Mouse (Mus musculus): Measurements from ENCODE around the gene Six2. TPM values are rescaled to one million over a fixed set of nuclear protein-coding genes. Genes with fewer than 3 reads are reported as not detected.
A peak's percentile ranks its signal among the peaks of the same experiment; 100 is the strongest.

The Six2 gene
- polyA plus RNA-seq, 1 experiment from 2014 or later: 0.33 TPM

GRCm38 (mm10) chr17:85645312-85645711, 42.8 kb downstream of the Six2 start:
- 8% methylated on average over 9 of the region's 12 CpGs for WGBS

GRCm38 (mm10) chr17:85637876-85638275, 50.2 kb downstream of the Six2 start:
- 70% methylated on average over 6 of the region's 6 CpGs for WGBS
- no peak for ATAC-seq
- Histone ChIP-seq H3K9ac (ENCODE audit: low read depth, low read length) (no peak overlapping the region), H3K4me3 (ENCODE audit: low read depth, low read length) (no peak overlapping the region), H3K27ac (ENCODE audit: low read length) (no peak overlapping the region), H3K4me1 (ENCODE audit: control insufficient read depth, insufficient read depth, low read length) (no peaks in the 10 kb centered on the region), H3K9me3 (replicated peaks; ENCODE audit: control insufficient read depth, low read length, poor library complexity, severe bottlenecking) (no peaks in the 10 kb centered on the region), H3K27me3 (ENCODE audit: control insufficient read depth, insufficient read depth, low read depth, low read length) (peaks cover 10% of the 10 kb centered on the region), H3K4me2 (ENCODE audit: low read length) (no peak overlapping the region), H3K36me3 (ENCODE audit: control insufficient read depth, insufficient read depth, low read length) (no peaks in the 10 kb centered on the region)

More at GRCm38 (mm10) chr17:85645312-85645711, 42.8 kb downstream of the Six2 start:
- Histone ChIP-seq H3K9ac (ENCODE audit: low read depth, low read length) (peak overlapping the region; percentile 32; the same call in 1 of the 2 replicates), H3K4me1 (ENCODE audit: control insufficient read depth, insufficient read depth, low read length) (peaks cover 7% of the 10 kb centered on the region), H3K4me3 (ENCODE audit: low read depth, low read length) (peak overlapping the region; percentile 38), H3K9me3 (replicated peaks; ENCODE audit: control insufficient read depth, low read length, poor library complexity, severe bottlenecking) (no peaks in the 10 kb centered on the region), H3K36me3 (ENCODE audit: control insufficient read depth, insufficient read depth, low read length) (no peaks in the 10 kb centered on the region), H3K27me3 (ENCODE audit: control insufficient read depth, insufficient read depth, low read depth, low read length) (peaks cover 22% of the 10 kb centered on the region), H3K4me2 (ENCODE audit: low read length) (peak overlapping the region; percentile 66), H3K27ac (ENCODE audit: low read length) (no peak overlapping the region)
- ATAC-seq: peak; percentile 63

Other genes starting within 250 kb of the Six2 start
- 19.1 and 24.2 TPM in 2 replicates for gene Six3, start 74.7 kb downstream of the Six2 start, polyA plus RNA-seq (2015; fragmentation: Nextera tagmentation; extraction: Ambion mirVana)

Data from midbrain, embryonic 16.5 days (tissue).